Mouse (Mus musculus) neutrophil, adult 59 days (primary cell): ENCODE data around the gene Ppp1r27. TPM values are rescaled to one million over a fixed set of nuclear protein-coding genes. Genes with fewer than 3 reads are reported as not detected.

Source experiments
- total RNA-seq, 2 experiments: library from RNA; stranded (reverse); gene quantifications; 1 replicate in 1 of 2; 2 replicates in 1 of 2; pipeline ENCODE4 v1.2.4; 2023

Gene Ppp1r27
- total RNA-seq: not detected

DNA sequence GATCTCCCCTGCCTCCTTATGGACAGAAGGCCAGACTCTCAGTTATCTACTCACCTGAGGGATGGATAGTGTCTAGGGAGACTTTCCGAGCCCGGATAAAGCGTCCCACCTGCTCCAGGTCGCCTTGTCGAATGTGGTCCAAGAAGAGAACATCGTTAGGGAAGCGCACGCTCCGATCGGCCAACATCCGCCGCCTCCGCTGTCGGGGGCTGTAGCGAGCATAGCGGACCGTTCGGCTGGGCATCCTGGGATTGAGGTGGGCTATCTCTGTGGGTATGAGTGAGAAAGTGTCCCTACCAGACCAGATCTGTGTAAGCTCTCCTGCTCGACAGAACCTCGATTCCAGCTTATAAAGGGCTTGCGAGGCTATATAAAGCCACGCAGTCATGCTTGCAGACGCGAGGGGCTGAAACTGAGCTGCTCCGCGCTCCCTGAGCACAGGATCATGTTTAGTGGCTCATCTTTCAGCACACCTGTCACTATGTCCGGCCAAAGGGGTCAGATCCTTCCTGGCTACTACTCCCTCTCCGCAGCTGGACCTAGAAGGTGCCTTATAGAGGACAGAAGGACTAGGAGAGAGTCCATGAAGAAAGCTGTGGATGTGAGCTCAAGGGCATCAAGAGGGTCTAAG lies at the start of gene Ppp1r27:
TSS of gene Ppp1r27 (minus strand) at position 323 of the 631 bp plus-strand sequence.

GRCm38 (mm10) chr11:120598283-120598989 lies 47.5 kb upstream of the Ppp1r27 start, which contains the start of the genes Alyref and Anapc11:
Alyref (minus strand) TSS chr11:120598365.
Anapc11 (plus strand) TSS chr11:120598421.

GRCm38 (mm10) chr11:120581490-120582267 lies 30.7 kb upstream of the Ppp1r27 start, which contains the start of gene Arhgdia:
Arhgdia (minus strand) TSS chr11:120581624.

GRCm38 (mm10) chr11:120572752-120573584 lies 22.0 kb upstream of the Ppp1r27 start, which contains the start of gene P4hb:
P4hb (minus strand) TSS chr11:120573253.

DNA sequence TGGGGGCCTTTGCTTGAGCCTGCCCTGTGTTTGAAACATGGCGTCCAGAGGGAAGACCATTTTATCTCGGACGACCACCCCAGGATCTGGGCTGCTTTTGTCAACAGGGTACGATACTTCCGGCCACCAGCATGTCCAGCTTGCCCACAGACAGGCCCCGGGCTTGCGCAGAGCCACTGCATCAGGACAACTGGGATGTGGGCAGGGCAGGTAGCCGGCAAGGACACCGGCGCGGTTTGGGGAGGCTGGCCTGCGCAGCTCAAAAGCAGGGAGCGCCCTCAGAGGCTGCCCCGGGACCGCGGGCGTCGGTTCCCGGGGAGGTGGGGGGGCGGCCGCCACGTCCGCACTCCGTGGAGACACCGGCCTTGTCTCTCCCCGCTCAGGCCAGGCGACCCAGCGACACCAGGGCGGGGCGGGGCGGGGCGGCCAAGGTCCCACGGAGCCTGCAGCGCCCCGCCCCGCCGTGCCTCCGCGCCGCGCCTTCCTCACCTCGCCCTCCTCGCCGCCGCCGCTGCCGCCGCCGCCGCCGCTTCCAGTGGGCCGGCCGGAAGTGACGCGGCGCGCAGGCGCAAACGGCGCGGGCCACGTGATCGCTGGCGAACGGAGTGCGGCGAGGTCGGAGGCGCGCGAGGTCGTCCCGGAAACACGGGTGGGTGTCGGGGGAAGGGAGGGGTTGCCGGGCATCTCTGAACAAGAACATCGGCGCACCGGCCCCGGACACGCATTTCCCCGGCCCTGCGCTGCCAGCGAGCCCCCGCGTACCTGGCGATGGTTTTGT lies 1.6 kb downstream of the Ppp1r27 start, which contains the start of gene Mcrip1:
TSS of gene Mcrip1 (minus strand) at position 560 of the 778 bp plus-strand sequence.

DNA sequence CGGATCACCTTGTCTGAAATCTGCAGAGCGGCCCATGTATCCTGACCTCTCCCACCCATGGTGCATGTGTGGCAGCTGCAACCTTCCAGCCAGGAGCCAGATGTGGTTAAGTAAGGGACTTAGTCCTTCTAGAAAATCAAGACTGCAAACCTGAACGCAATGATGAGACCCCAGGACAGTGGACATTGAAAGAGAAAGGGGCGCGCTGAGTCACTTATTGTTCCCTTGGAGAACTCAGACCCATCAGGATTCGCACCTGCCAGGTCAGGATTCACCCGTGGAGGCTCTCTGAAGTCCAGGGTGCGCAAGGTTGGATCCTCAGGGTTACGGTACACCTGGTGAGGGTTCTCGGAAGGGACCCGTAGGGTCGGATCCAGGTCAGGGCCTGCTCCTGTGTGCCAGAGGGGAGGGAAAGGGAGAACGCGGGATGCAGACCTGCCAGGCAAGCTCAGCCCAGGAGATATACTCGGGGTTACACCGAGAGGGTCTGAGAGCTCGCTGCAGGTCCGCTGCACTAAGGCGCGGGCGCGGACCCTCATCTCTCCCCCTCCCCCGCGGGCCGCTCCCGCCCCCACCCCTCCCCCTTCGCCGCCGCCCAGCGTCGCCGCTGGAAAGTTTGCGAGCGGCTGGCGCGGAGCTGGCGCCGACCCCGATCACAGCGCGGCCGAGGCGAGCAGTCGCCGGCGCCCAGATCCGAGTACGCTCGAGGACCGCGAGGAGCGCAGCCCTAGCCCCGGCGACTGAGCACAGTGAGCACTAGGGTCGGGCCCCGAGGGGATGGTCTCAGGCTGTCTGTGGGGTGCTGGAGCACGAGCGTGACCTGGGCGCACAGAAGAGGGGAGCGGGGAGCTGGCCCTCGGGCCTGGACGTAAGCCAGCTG lies 20.6 kb downstream of the Ppp1r27 start, which contains the start of gene Gcgr:
TSS of gene Gcgr (plus strand) at position 615 of the 880 bp plus-strand sequence.

Other genes with a start within 250 kb of the Ppp1r27 start
- gene Actg1, start 202.6 kb downstream of the Ppp1r27 start, total RNA-seq: 1,000 to 10,000 TPM; 3,512 to 3,572 TPM
- 1 to 10 TPM in 1 of 2 experiments, not detected in 1; 1.3 TPM for gene Fscn2, start 189.6 kb downstream of the Ppp1r27 start, total RNA-seq
- 10 to 100 TPM; 14.7 to 20.0 TPM for gene Faap100, start 172.4 kb downstream of the Ppp1r27 start, total RNA-seq
- gene Nploc4, start 113.4 kb downstream of the Ppp1r27 start, total RNA-seq: 10 to 100 TPM; 46.4 to 49.1 TPM
- under 1 TPM in 1 of 2 experiments, not detected in 1; 0.22 TPM for gene Tspan10, start 108.5 kb downstream of the Ppp1r27 start, total RNA-seq
- not detected for gene Pde6g, start 97.6 kb downstream of the Ppp1r27 start, total RNA-seq
- 1 to 10 TPM; 5.2 to 6.9 TPM for gene Oxld1, start 93.1 kb downstream of the Ppp1r27 start, total RNA-seq
- gene Ccdc137, start 93.0 kb downstream of the Ppp1r27 start, total RNA-seq: 10 to 100 TPM in 1 of 2 experiments, 1 to 10 TPM in 1; 9.3 to 11.5 TPM
- gene Arl16, start 83.5 kb downstream of the Ppp1r27 start, total RNA-seq: 1 to 10 TPM; 8.2 to 9.5 TPM
- 10 to 100 TPM; 15.7 to 20.7 TPM for gene Mrpl12, start 66.5 kb downstream of the Ppp1r27 start, total RNA-seq
- 10 to 100 TPM; 12.5 to 13.2 TPM for gene Slc25a10, start 59.3 kb downstream of the Ppp1r27 start, total RNA-seq
- not detected for gene Gcgr, start 20.4 kb downstream of the Ppp1r27 start, total RNA-seq
- gene Mcrip1, start 1.4 kb downstream of the Ppp1r27 start, total RNA-seq: 10 to 100 TPM; 28.5 to 32.8 TPM
- gene P4hb, start 22.1 kb upstream of the Ppp1r27 start, total RNA-seq: 100 to 1,000 TPM; 250 to 293 TPM
- gene Arhgdia, start 30.5 kb upstream of the Ppp1r27 start, total RNA-seq: 100 to 1,000 TPM; 404 to 468 TPM
- 100 to 1,000 TPM; 129 to 148 TPM for gene Alyref, start 47.2 kb upstream of the Ppp1r27 start, total RNA-seq
- 10 to 100 TPM; 51.5 to 52.9 TPM for gene Anapc11, start 47.3 kb upstream of the Ppp1r27 start, total RNA-seq
- gene Npb, start 57.3 kb upstream of the Ppp1r27 start, total RNA-seq: 1 to 10 TPM in 1 of 2 experiments, not detected in 1; 1.3 TPM
- gene Pcyt2, start 66.8 kb upstream of the Ppp1r27 start, total RNA-seq: 10 to 100 TPM; 33.2 to 34.6 TPM
- 100 to 1,000 TPM; 117 to 133 TPM for gene Sirt7, start 74.1 kb upstream of the Ppp1r27 start, total RNA-seq
- 100 to 1,000 TPM; 143 to 148 TPM for gene Mafg, start 82.5 kb upstream of the Ppp1r27 start, total RNA-seq
- gene Pycr1, start 92.6 kb upstream of the Ppp1r27 start, total RNA-seq: 1 to 10 TPM; 1.3 to 2.7 TPM
- gene Myadml2, start 97.0 kb upstream of the Ppp1r27 start, total RNA-seq: not detected
- 1 to 10 TPM in 1 of 2 experiments, not detected in 1; 1.8 TPM for gene Notum, start 110.0 kb upstream of the Ppp1r27 start, total RNA-seq
- gene Aspscr1, start 121.8 kb upstream of the Ppp1r27 start, total RNA-seq: 10 to 100 TPM; 79.9 to 88.5 TPM
- gene Cenpx, start 162.6 kb upstream of the Ppp1r27 start, total RNA-seq: 10 to 100 TPM; 35.5 to 36.7 TPM
- gene Lrrc45, start 162.8 kb upstream of the Ppp1r27 start, total RNA-seq: 10 to 100 TPM; 11.7 to 15.4 TPM
- under 1 TPM in 1 of 2 experiments, not detected in 1; 0.67 TPM for gene Rac3, start 170.3 kb upstream of the Ppp1r27 start, total RNA-seq
- gene Dcxr, start 176.1 kb upstream of the Ppp1r27 start, total RNA-seq: 10 to 100 TPM in 1 of 2 experiments, 1 to 10 TPM in 1; 6.2 to 12.1 TPM
- 10 to 100 TPM in 1 of 2 experiments, 1 to 10 TPM in 1; 4.7 to 10.3 TPM for gene Cbr2, start 181.0 kb upstream of the Ppp1r27 start, total RNA-seq
- gene Hmga1b, start 211.7 kb upstream of the Ppp1r27 start, total RNA-seq: 10 to 100 TPM; 42.1 to 54.6 TPM
- 10 to 100 TPM; 12.8 to 14.4 TPM for gene Rfng, start 233.1 kb upstream of the Ppp1r27 start, total RNA-seq
- gene Gps1, start 233.1 kb upstream of the Ppp1r27 start, total RNA-seq: 10 to 100 TPM; 32.3 to 47.8 TPM
- gene Dus1l, start 245.3 kb upstream of the Ppp1r27 start, total RNA-seq: 10 to 100 TPM; 31.9 to 38.5 TPM